Mouse (Mus musculus) hindbrain, embryonic 11.5 days (tissue): ENCODE data around the gene Fam208b. TPM values are rescaled to one million over a fixed set of nuclear protein-coding genes. Genes with fewer than 3 reads are reported as not detected.
"Not testable (repeated sequence)": the region's sequence is repeated elsewhere in the genome, so short reads cannot be mapped to it uniquely, and the experiment has no call there.

Source experiments
- ATAC-seq: fragments of 200-750 bp; cut with Nextera tagmentation; 2 replicates; pipeline ENCODE4 v1.8.0; 2017; ENCODE audit warnings: mild to moderate bottlenecking, moderate TSS enrichment, moderate library complexity; ENCODE audit not compliant: low FRiP score
- DNase-seq: peaks from one replicate; pipeline ENCODE4 v3.0.0-alpha.2; 2015; ENCODE audit warnings: low spot score
- H3K27ac ChIP-seq: fragments of 300-500 bp; sonication (generic); 2 replicates; pipeline ENCODE4 v1.5.1; 2014; ENCODE audit warnings: mild to moderate bottlenecking, low read depth, low read length
- H3K27me3 ChIP-seq: fragments of 300-500 bp; sonication (generic); 2 replicates; pipeline ENCODE4 v1.6.1; 2014; ENCODE audit warnings: mild to moderate bottlenecking, low read length, moderate library complexity, mixed read lengths; ENCODE audit not compliant: control insufficient read depth, insufficient read depth
- H3K36me3 ChIP-seq: fragments of 300-500 bp; sonication (generic); 2 replicates; pipeline ENCODE4 v1.6.1; 2014; ENCODE audit warnings: mild to moderate bottlenecking, low read length, moderate library complexity, mixed read lengths; ENCODE audit not compliant: control insufficient read depth, insufficient read depth
- H3K4me1 ChIP-seq: fragments of 300-500 bp; sonication (generic); replicated peaks from 2 replicates; pipeline ENCODE4 v1.6.1; 2014; ENCODE audit warnings: low read length, mixed read lengths; ENCODE audit not compliant: control insufficient read depth, insufficient read depth
- H3K4me2 ChIP-seq: fragments of 300-500 bp; sonication (generic); replicated peaks from 2 replicates; pipeline ENCODE4 v1.6.1; 2014; ENCODE audit warnings: mild to moderate bottlenecking, low read depth, low read length
- H3K4me3 ChIP-seq: fragments of 300-500 bp; sonication (generic); 2 replicates; pipeline ENCODE4 v1.5.1; 2014; ENCODE audit warnings: low read depth, low read length
- H3K9ac ChIP-seq: fragments of 300-500 bp; sonication (generic); 2 replicates; pipeline ENCODE4 v1.6.1; 2014; ENCODE audit warnings: low read depth, low read length
- H3K9me3 ChIP-seq: fragments of 300-500 bp; sonication (generic); 2 replicates; pipeline ENCODE4 v1.6.1; 2016; ENCODE audit warnings: low read length; ENCODE audit not compliant: control insufficient read depth
- WGBS: fragments of 180-500 bp; shearing (Covaris S2); extraction: QIAGEN DNeasy Blood & Tissue Kit; methylation state at CpG from one replicate; pipeline ENCODE4 v1.1.7; 2014; 5-methylcytosine and 5-hydroxymethylcytosine counted together
- polyA plus RNA-seq: library from polyadenylated mRNA; unstranded; fragments of >200 nt; fragmentation: Nextera tagmentation; extraction: Ambion mirVana; gene quantifications from 2 replicates; pipeline ENCODE4 v1.2.1, GENCODE M21; 2014

Gene Fam208b
- polyA plus RNA-seq, 1 experiment from 2014 or later, result 37.2 TPM

GRCm38 (mm10) chr13:3532451-3532850, 78.5 kb downstream of the Fam208b start:
- Histone ChIP-seq H3K4me2 (no peak overlapping the region), H3K27ac (no peak overlapping the region), H3K27me3 (no peaks in the 10 kb centered on the region), H3K4me1 (no peaks in the 10 kb centered on the region), H3K9ac (no peak overlapping the region), H3K4me3 (no peak overlapping the region), H3K36me3 (no peaks in the 10 kb centered on the region), H3K9me3 (no peaks in the 10 kb centered on the region; the same call in 1 of the 2 replicates)
- 78% methylated on average over 4 of the region's 4 CpGs for WGBS
- ATAC-seq (no peak), DNase-seq (no peak)

DNA sequence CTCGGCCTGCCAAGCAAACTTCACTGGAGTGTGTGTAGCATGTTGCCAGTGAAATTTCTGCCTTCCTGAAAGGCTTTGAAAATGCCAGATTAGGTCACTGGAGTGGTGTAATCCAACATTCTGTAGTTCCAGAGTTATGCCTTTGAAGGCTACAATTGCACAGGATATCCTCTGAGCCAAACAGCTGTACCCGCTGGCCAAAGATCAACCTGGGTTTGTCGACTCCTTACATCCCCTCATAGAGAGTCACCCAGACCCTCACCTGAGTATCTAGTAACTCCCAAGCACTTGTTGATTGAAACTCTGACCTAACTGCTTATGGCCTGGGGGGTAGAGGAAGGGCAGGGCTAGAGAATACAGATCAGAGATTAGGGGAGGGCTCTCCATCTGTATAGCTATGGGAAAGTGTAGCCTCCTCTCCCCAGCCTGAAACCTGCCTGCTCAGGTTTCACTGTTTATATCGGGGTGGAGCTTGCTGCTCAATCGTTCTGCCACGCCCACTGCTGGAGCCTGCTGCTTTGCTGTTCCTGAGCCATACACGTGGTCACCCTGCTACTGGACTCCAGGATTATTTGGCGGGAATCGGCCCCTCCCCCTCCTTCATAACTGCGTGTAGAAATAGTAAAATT, 79.1 kb downstream of the Fam208b start:
- Histone ChIP-seq H3K4me1 (no peaks in the 10 kb centered on the region), H3K4me3 (no peak overlapping the region), H3K9ac (no peak overlapping the region), H3K4me2 (no peak overlapping the region), H3K27ac (no peak overlapping the region), H3K36me3 (no peaks in the 10 kb centered on the region), H3K27me3 (no peaks in the 10 kb centered on the region), H3K9me3 (no peaks in the 10 kb centered on the region; the same call in 1 of the 2 replicates)
- ATAC-seq (no peak), DNase-seq (no peak)
- 67% methylated on average over 10 of the region's 10 CpGs for WGBS

DNA sequence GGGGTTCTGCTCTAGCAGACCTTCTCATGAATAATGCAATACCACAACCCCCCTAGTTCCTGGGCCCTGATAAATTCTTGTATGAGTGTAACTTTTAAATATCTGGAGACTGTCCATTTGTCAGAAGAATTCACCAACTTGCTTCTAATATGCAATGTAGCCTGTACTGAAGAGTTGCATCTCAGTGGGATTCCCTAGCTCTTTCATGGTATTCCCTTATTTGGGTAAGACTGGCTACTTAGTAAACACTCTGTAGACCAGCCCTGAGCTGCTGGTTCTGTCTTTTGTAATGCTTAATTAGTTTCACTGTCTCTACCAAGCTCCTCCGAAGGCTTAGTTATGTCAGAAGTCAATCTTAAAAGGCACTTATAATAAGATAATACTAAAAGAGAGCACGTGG, 79.7 kb downstream of the Fam208b start:
- H3K4me2 ChIP-seq, ATAC-seq, H3K27ac ChIP-seq, H3K9ac ChIP-seq, DNase-seq, H3K36me3 ChIP-seq, H3K4me1 ChIP-seq, H3K4me3 ChIP-seq, H3K9me3 ChIP-seq, H3K27me3 ChIP-seq: not testable (repeated sequence)
- WGBS, result 58% methylated on average over 2 of the region's 2 CpGs

DNA sequence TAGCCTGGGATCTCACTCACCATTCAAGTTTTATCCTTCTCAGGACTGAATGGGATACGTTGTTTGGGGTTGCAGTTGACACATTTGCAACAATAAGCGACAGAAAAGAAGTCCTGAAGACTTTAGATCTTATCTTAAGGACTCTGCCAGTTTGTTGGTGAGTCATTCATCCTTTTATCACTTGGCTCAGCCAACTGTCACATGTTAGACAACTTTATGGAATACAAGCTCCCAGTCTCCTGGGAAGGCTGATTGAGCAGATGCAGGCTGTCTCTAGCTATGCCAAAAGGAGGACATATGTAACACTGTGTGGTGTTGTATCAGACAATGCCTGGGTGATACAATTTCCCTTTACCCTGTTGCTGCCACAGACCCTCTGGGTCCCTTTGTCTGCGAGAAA, 80.5 kb downstream of the Fam208b start:
- Histone ChIP-seq H3K4me1 (no peaks in the 10 kb centered on the region), H3K27ac (no peak overlapping the region), H3K4me3 (no peak overlapping the region), H3K36me3 (no peaks in the 10 kb centered on the region), H3K9ac (no peak overlapping the region), H3K4me2 (no peak overlapping the region), H3K27me3 (no peaks in the 10 kb centered on the region), H3K9me3 (no peaks in the 10 kb centered on the region)
- WGBS, result 58% methylated on average over 3 of the region's 3 CpGs
- no peak for DNase-seq
- no peak for ATAC-seq

GRCm38 (mm10) chr13:3526328-3526727, 84.6 kb downstream of the Fam208b start:
- H3K4me2 ChIP-seq, result no peak overlapping the region
- no peaks in the 10 kb centered on the region for H3K36me3 ChIP-seq
- 83% methylated on average over 8 of the region's 8 CpGs for WGBS
- no peak overlapping the region for H3K4me3 ChIP-seq
- no peaks in the 10 kb centered on the region for H3K27me3 ChIP-seq
- H3K9me3 ChIP-seq, result no peaks in the 10 kb centered on the region
- no peaks in the 10 kb centered on the region for H3K4me1 ChIP-seq
- H3K9ac ChIP-seq, result no peak overlapping the region
- no peak overlapping the region for H3K27ac ChIP-seq
- DNase-seq (no peak), ATAC-seq (no peak)

- H3K9me3 ChIP-seq, result no peaks in the 10 kb centered on the region
- no peaks in the 10 kb centered on the region for H3K4me1 ChIP-seq
- no peak overlapping the region for H3K4me3 ChIP-seq
- no peak for ATAC-seq
- H3K27me3 ChIP-seq, result no peaks in the 10 kb centered on the region
- H3K4me2 ChIP-seq, result no peak overlapping the region
- no peak overlapping the region for H3K27ac ChIP-seq
- H3K36me3 ChIP-seq, result no peaks in the 10 kb centered on the region
- no peak for DNase-seq
- WGBS, result 83% methylated on average over 4 of the region's 4 CpGs
- no peak overlapping the region for H3K9ac ChIP-seq
Measured at GRCm38 (mm10) chr13:3525611-3526051, 85.3 kb downstream of the Fam208b start.

GRCm38 (mm10) chr13:3523946-3524345, 87.0 kb downstream of the Fam208b start:
- Histone ChIP-seq H3K27me3 (no peaks in the 10 kb centered on the region), H3K9me3 (no peaks in the 10 kb centered on the region), H3K27ac (no peak overlapping the region), H3K36me3 (no peaks in the 10 kb centered on the region), H3K4me1 (no peaks in the 10 kb centered on the region), H3K4me2 (no peak overlapping the region), H3K9ac (no peak overlapping the region), H3K4me3 (no peak overlapping the region)
- WGBS, result 100% methylated on average over 1 of the region's 1 CpGs
- no peak for DNase-seq
- no peak for ATAC-seq

- no peak for DNase-seq
- no peaks in the 10 kb centered on the region for H3K36me3 ChIP-seq
- H3K9me3 ChIP-seq, result no peaks in the 10 kb centered on the region
- H3K27me3 ChIP-seq, result no peaks in the 10 kb centered on the region
- ATAC-seq, result no peak
- H3K27ac ChIP-seq, result no peak overlapping the region
- no peak overlapping the region for H3K9ac ChIP-seq
- WGBS, result 72% methylated on average over 6 of the region's 6 CpGs
- H3K4me1 ChIP-seq, result no peaks in the 10 kb centered on the region
- H3K4me2 ChIP-seq, result no peak overlapping the region
- H3K4me3 ChIP-seq, result no peak overlapping the region
Measured at GRCm38 (mm10) chr13:3523459-3523858, 87.4 kb downstream of the Fam208b start.

- not testable (repeated sequence) for H3K9ac ChIP-seq, H3K36me3 ChIP-seq, ATAC-seq, H3K4me3 ChIP-seq, H3K27ac ChIP-seq, DNase-seq, H3K4me2 ChIP-seq, H3K27me3 ChIP-seq, H3K9me3 ChIP-seq, H3K4me1 ChIP-seq
- WGBS, result 44% methylated on average over 1 of the region's 1 CpGs
Measured at GRCm38 (mm10) chr13:3519994-3520393, 90.9 kb downstream of the Fam208b start.
